Mouse (Mus musculus) cortical plate, adult 2 months (tissue): ENCODE data around the gene Erbb3.

ENCODE experiments used
- CTCF ChIP-seq: fragments of 200-500 bp; IDR thresholded peaks from 2 replicates; pipeline ENCODE4 v1.5.1; 2011; ENCODE audit warnings: mild to moderate bottlenecking, control low read depth, low read length; ENCODE audit not compliant: insufficient read depth; ENCODE audit errors: extremely low read depth
- POLR2A ChIP-seq: fragments of 200-500 bp; IDR thresholded peaks from 2 replicates; pipeline ENCODE4 v1.6.1; 2011; ENCODE audit warnings: mild to moderate bottlenecking, low read length, control low read depth; ENCODE audit not compliant: insufficient read depth; ENCODE audit errors: extremely low read depth

DNA sequence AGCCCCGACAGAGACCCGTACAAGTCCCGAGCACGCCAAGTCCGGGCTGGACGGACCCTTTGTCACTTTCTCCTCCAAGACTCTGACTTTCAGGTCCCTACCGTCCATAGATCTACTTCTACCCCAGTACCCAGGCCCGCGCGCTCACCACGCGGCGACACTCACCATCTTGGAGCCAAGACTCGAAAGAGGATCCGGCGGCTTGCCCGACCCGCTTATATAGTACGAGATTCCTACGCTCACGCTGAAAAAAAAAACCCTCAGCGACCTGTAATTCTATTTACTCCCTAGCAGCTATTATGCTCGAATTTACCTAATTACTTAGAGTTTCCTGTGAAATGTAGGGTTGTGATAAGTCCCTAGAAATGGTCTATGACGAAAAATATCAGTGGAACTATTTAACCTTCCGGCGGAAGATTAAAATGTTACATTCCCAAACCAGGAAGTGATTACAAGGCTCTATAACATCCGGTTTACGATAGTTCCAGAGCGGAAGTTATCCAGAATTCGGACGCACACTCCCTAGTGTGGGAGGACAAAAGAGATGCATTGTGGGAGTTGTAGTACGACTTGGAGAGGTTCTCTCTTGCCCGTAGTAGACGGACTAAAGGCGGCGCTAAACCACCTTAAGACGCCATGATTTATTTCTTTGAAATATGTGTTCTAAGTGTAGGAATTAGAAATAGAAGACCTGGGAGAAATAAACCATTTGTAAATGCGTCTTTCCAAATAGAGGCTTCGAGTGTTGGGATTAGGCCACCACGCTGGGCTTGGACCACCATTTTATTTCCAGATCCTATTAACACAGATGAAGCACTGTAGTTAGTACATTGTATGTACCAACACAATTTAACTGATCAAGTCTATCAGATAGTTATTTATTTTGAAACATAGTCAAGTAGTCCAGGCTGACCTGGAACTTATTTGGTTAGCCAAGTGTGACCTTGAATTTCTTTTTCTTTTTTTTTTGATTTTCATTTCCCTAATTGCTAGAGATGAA lies 37.2 kb upstream of the Erbb3 start, which contains the start of gene Rps26:
- peak; percentile 44; the same call in 1 of the 2 replicates for TF ChIP-seq CTCF
- TF ChIP-seq POLR2A, result peak; percentile 98
